29 mouse cellular contexts compared by ENCODE assay signal in the genomic region with DNA sequence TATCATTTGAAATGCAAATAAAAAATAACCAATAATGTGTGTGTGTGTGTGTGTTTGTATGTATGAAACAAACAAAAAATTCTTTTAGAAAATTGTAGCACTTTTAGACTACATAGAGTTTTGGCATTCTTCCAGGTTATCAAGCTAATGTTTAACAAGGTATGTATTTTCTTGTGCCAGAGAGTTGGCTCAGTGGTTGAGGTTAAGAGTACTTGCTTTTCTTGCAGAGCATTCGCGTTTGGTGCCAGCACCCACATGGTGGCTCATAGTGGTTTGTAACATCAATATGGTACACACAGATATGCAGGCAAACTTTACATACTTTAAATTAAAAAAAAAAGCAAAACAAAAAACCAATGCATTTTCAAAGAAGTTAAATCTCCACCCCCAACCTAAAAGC.
DNase-seq lines count a peak whose midpoint lies in the region; ATAC-seq lines count a peak whose summit lies in the region.
"Had no signal": no experiment of that assay in that cellular context is flagged by ENCODE, and none has a peak within 500 bp of the region (broad histone marks: within the 10 kb centered on the region; RNA-seq: fewer than 3 reads in every experiment).

No protein-coding gene starts in this region.

- no peak overlapping the region for H3K9ac ChIP-seq in kidney, embryonic 15.5 days
- H3K9ac ChIP-seq: embryonic facial prominence, embryonic 12.5 days; hindbrain, embryonic 12.5 days; limb, embryonic 12.5 days; liver, embryonic 12.5 days; liver, postnatal 0 days; midbrain, embryonic 13.5 days; stomach, embryonic 15.5 days had no signal

- no peak overlapping the region for H3K4me2 ChIP-seq in kidney, embryonic 15.5 days
- H3K4me2 ChIP-seq: embryonic facial prominence, embryonic 12.5 days; heart, embryonic 11.5 days; hindbrain, embryonic 12.5 days; limb, embryonic 12.5 days; liver, embryonic 12.5 days; midbrain, embryonic 13.5 days; stomach, embryonic 15.5 days had no signal

- ATAC-seq in kidney, embryonic 15.5 days (replicated peaks; ENCODE audit: low FRiP score), result no peak
- peak; percentile 65; the same call in 1 of the 2 replicates for ATAC-seq in megakaryocyte-erythroid progenitor cell, adult 5-6 weeks (replicated peaks; ENCODE audit: low FRiP score, low TSS enrichment, poor library complexity, severe bottlenecking)
- ATAC-seq: forebrain, embryonic 14.5 days; intestine, embryonic 16.5 days; liver, embryonic 12.5 days; liver, postnatal 0 days; midbrain, embryonic 13.5 days had no signal

- WGBS in kidney, embryonic 15.5 days, result 78% methylated on average over 2 of the region's 2 CpGs

- no peaks in the 10 kb centered on the region for H3K9me3 ChIP-seq in kidney, embryonic 15.5 days (replicated peaks)
- H3K9me3 ChIP-seq: embryonic facial prominence, embryonic 12.5 days; hindbrain, embryonic 12.5 days; limb, embryonic 12.5 days; liver, embryonic 12.5 days; megakaryocyte, embryonic 14.5 days; midbrain, embryonic 13.5 days; stomach, embryonic 15.5 days had no signal

- H3K27ac ChIP-seq in kidney, embryonic 15.5 days, result no peak overlapping the region
- H3K27ac ChIP-seq: embryonic facial prominence, embryonic 12.5 days; hindbrain, embryonic 12.5 days; layer of hippocampus, adult 2 months; left cerebral cortex, adult 2 months; limb, embryonic 12.5 days; liver, embryonic 12.5 days; midbrain, embryonic 13.5 days; stomach, embryonic 15.5 days had no signal

- peak; percentile 20 for DNase-seq in kidney, postnatal 10 days
- DNase-seq in lung, postnatal 25 days (ENCODE audit: low spot score), result peak; percentile 7
- DNase-seq in lung, postnatal 14 days, result no peak
- DNase-seq in kidney, postnatal 25 days, result peak; percentile 35 to 50
- no peak for DNase-seq in gastrocnemius, postnatal 25 days
- no peak for DNase-seq in spleen, adult 18-20 months
- DNase-seq: adrenal gland, postnatal 10 days; cerebellum, adult 11 months; cerebellum, adult 9-11 months; embryo, embryonic 11 days; gastrocnemius, postnatal 36 days; heart, adult 18-20 months; heart, postnatal 36 days; liver, postnatal 0 days had no signal

- H3K4me3 ChIP-seq in kidney, embryonic 15.5 days (replicated peaks), result no peak overlapping the region
- H3K4me3 ChIP-seq: embryonic facial prominence, embryonic 12.5 days; hindbrain, embryonic 12.5 days; layer of hippocampus, adult 2 months; left cerebral cortex, adult 2 months; limb, embryonic 12.5 days; liver, embryonic 12.5 days; megakaryocyte, embryonic 14.5 days; midbrain, embryonic 13.5 days; stomach, embryonic 15.5 days had no signal

- H3K36me3 ChIP-seq in kidney, embryonic 15.5 days, result no peaks in the 10 kb centered on the region
- H3K36me3 ChIP-seq: embryonic facial prominence, embryonic 12.5 days; limb, embryonic 12.5 days; stomach, embryonic 15.5 days had no signal

- H3K27me3 ChIP-seq in kidney, embryonic 15.5 days, result no peaks in the 10 kb centered on the region
- H3K27me3 ChIP-seq: CH12.LX; embryonic facial prominence, embryonic 12.5 days; hindbrain, embryonic 12.5 days; limb, embryonic 12.5 days; liver, embryonic 12.5 days; megakaryocyte, embryonic 14.5 days; midbrain, embryonic 13.5 days; stomach, embryonic 15.5 days had no signal

- H3K4me1 ChIP-seq in kidney, embryonic 15.5 days, result no peaks in the 10 kb centered on the region
- H3K4me1 ChIP-seq: embryonic facial prominence, embryonic 12.5 days; hindbrain, embryonic 12.5 days; limb, embryonic 12.5 days; liver, embryonic 12.5 days; stomach, embryonic 15.5 days had no signal

Comparison
In these comparisons a context has a peak if more than half of its experiments do, and no peak if none do; other contexts are left out.
1. DNase-seq: peak in kidney, postnatal 10 days (single experiment), lung, postnatal 25 days (single experiment) and kidney, postnatal 25 days (2 of 2); none in lung, postnatal 14 days (single experiment), gastrocnemius, postnatal 25 days (single experiment) and spleen, adult 18-20 months (0 of 2).